Mouse (Mus musculus): ENCODE data around the gene Adam17. TPM values are rescaled to one million over a fixed set of nuclear protein-coding genes. Genes with fewer than 3 reads are reported as not detected.
A peak's percentile ranks its signal among the peaks of the same experiment; 100 is the strongest.

Adam17 gene
- polyA plus RNA-seq, 1 experiment from 2014 or later, result 35.2 TPM

GRCm38 (mm10) chr12:21289651-21290050 is 83.8 kb downstream of the Adam17 start:
- Histone ChIP-seq H3K4me3 (no peak overlapping the region), H3K27ac (no peak overlapping the region), H3K36me3 (peaks cover 45% of the 10 kb centered on the region), H3K4me2 (replicated peaks) (no peak overlapping the region), H3K4me1 (peaks cover 15% of the 10 kb centered on the region; the same call in 1 of the 2 replicates), H3K27me3 (replicated peaks) (no peaks in the 10 kb centered on the region), H3K9me3 (no peaks in the 10 kb centered on the region), H3K9ac (no peak overlapping the region)
- no peak for ATAC-seq (ENCODE audit: low FRiP score, low read depth)
- 90% methylated on average over 6 of the region's 6 CpGs for WGBS

GRCm38 (mm10) chr12:21288716-21289395 is 84.6 kb downstream of the Adam17 start:
- H3K36me3 ChIP-seq, result peaks cover 37% of the 10 kb centered on the region
- H3K4me1 ChIP-seq, result peaks cover 15% of the 10 kb centered on the region; the same call in 1 of the 2 replicates
- no peaks in the 10 kb centered on the region for H3K27me3 ChIP-seq (replicated peaks)
- no peak overlapping the region for H3K9ac ChIP-seq
- ATAC-seq (ENCODE audit: low FRiP score, low read depth), result no peak
- WGBS, result 96% methylated on average over 3 of the region's 3 CpGs
- no peak overlapping the region for H3K27ac ChIP-seq
- no peaks in the 10 kb centered on the region for H3K9me3 ChIP-seq
- no peak overlapping the region for H3K4me3 ChIP-seq
- H3K4me2 ChIP-seq (replicated peaks), result no peak overlapping the region

- peak overlapping the region; percentile 80 for H3K4me2 ChIP-seq (replicated peaks)
Observed at GRCm38 (mm10) chr12:21286712-21287650, 86.5 kb downstream of the Adam17 start.

GRCm38 (mm10) chr12:21286243-21286622 is 87.2 kb downstream of the Adam17 start, which contains the start of gene Itgb1bp1:
Gene Itgb1bp1, minus strand, starts transcription at chr12:21286284.
- peak within 1 kb of the TSS; percentile 78 for H3K4me3 ChIP-seq
- H3K27me3 ChIP-seq (replicated peaks), result no peaks in the 10 kb centered on the region
- WGBS, result under 1% methylated on average over 28 of the region's 28 CpGs
- ATAC-seq (ENCODE audit: low FRiP score, low read depth), result peak; percentile 97
- peaks cover 15% of the 10 kb centered on the region; the same call in 1 of the 2 replicates for H3K4me1 ChIP-seq
- H3K4me2 ChIP-seq (replicated peaks), result peak within 1 kb of the TSS; percentile 80
- peak within 1 kb of the TSS; percentile 70 for H3K27ac ChIP-seq
- peaks cover 12% of the 10 kb centered on the region for H3K36me3 ChIP-seq
- H3K9me3 ChIP-seq, result no peaks in the 10 kb centered on the region
- H3K9ac ChIP-seq, result peak within 1 kb of the TSS; percentile 79

More at GRCm38 (mm10) chr12:21286712-21287650, 86.5 kb downstream of the Adam17 start:
- ATAC-seq (ENCODE audit: low FRiP score, low read depth), result peak; percentile 44; the same call in 1 of the 2 replicates
- Histone ChIP-seq H3K27ac (peak overlapping the region; percentile 70; the same call in 1 of the 2 replicates), H3K9me3 (no peaks in the 10 kb centered on the region), H3K4me1 (peaks cover 15% of the 10 kb centered on the region; the same call in 1 of the 2 replicates), H3K36me3 (peaks cover 18% of the 10 kb centered on the region), H3K27me3 (replicated peaks) (no peaks in the 10 kb centered on the region), H3K9ac (peak overlapping the region; percentile 74), H3K4me3 (peak overlapping the region; percentile 78)
- 37% methylated on average over 18 of the region's 18 CpGs for WGBS

GRCm38 (mm10) chr12:21285508-21286242 is 87.8 kb downstream of the Adam17 start:
- H3K9ac ChIP-seq, result peak overlapping the region; percentile 79
- H3K9me3 ChIP-seq, result no peaks in the 10 kb centered on the region
- peak overlapping the region; percentile 78 for H3K4me3 ChIP-seq
- H3K27me3 ChIP-seq (replicated peaks), result no peaks in the 10 kb centered on the region
- ATAC-seq (ENCODE audit: low FRiP score, low read depth), result peak; percentile 82
- H3K27ac ChIP-seq, result peak overlapping the region; percentile 37; the same call in 1 of the 2 replicates
- H3K36me3 ChIP-seq, result peaks cover 8% of the 10 kb centered on the region
- under 1% methylated on average over 47 of the region's 47 CpGs for WGBS
- H3K4me1 ChIP-seq, result peaks cover 15% of the 10 kb centered on the region; the same call in 1 of the 2 replicates
- peak overlapping the region; percentile 80 for H3K4me2 ChIP-seq (replicated peaks)

GRCm38 (mm10) chr12:21284761-21285441 is 88.5 kb downstream of the Adam17 start, which contains the start of gene Cpsf3:
Gene Cpsf3, plus strand, starts transcription at chr12:21285391.
- Histone ChIP-seq H3K36me3 (0 out of 2 replicates have a peak, but pooled peaks cover under 1% of the 10 kb centered on the region), H3K27me3 (replicated peaks) (no peaks in the 10 kb centered on the region), H3K9ac (peak within 1 kb of the TSS; percentile 79), H3K9me3 (no peaks in the 10 kb centered on the region), H3K4me1 (peaks cover 15% of the 10 kb centered on the region; the same call in 1 of the 2 replicates), H3K4me2 (replicated peaks) (peak within 1 kb of the TSS; percentile 80), H3K27ac (peak within 1 kb of the TSS; percentile 70; the same call in 1 of the 2 replicates), H3K4me3 (peak within 1 kb of the TSS; percentile 78)
- WGBS, result 56% methylated on average over 11 of the region's 11 CpGs
- no peak for ATAC-seq (ENCODE audit: low FRiP score, low read depth)

- no peak for ATAC-seq (ENCODE audit: low FRiP score, low read depth)
- Histone ChIP-seq H3K4me2 (replicated peaks) (no peak overlapping the region), H3K36me3 (0 out of 2 replicates have a peak, but pooled peaks cover 7% of the 10 kb centered on the region), H3K9me3 (no peaks in the 10 kb centered on the region), H3K4me3 (no peak overlapping the region), H3K27me3 (replicated peaks) (no peaks in the 10 kb centered on the region), H3K9ac (no peak overlapping the region), H3K27ac (no peak overlapping the region), H3K4me1 (no peaks in the 10 kb centered on the region)
- 87% methylated on average over 1 of the region's 1 CpGs for WGBS
Observed at GRCm38 (mm10) chr12:21277352-21277864, 96.0 kb downstream of the Adam17 start.

- H3K27ac ChIP-seq, result no peak overlapping the region
- no peaks in the 10 kb centered on the region for H3K9me3 ChIP-seq
- no peaks in the 10 kb centered on the region for H3K4me1 ChIP-seq
- H3K36me3 ChIP-seq, result peaks cover 31% of the 10 kb centered on the region
- H3K4me3 ChIP-seq, result no peak overlapping the region
- H3K9ac ChIP-seq, result no peak overlapping the region
- no peaks in the 10 kb centered on the region for H3K27me3 ChIP-seq (replicated peaks)
- ATAC-seq (ENCODE audit: low FRiP score, low read depth), result no peak
- H3K4me2 ChIP-seq (replicated peaks), result no peak overlapping the region
- 74% methylated on average over 7 of the region's 7 CpGs for WGBS
Observed at GRCm38 (mm10) chr12:21274446-21274845, 99.0 kb downstream of the Adam17 start.

Other genes starting within 250 kb of the Adam17 start
- 112 and 115 TPM in 2 replicates for gene Cpsf3, start 88.2 kb downstream of the Adam17 start, polyA plus RNA-seq (2016; fragmentation: Nextera tagmentation; extraction: Ambion mirVana)
- gene Itgb1bp1, start 87.3 kb downstream of the Adam17 start, polyA plus RNA-seq (2016; fragmentation: Nextera tagmentation; extraction: Ambion mirVana), result 42.0 and 42.6 TPM in 2 replicates
- gene Iah1, start 57.2 kb downstream of the Adam17 start, polyA plus RNA-seq (2016; fragmentation: Nextera tagmentation; extraction: Ambion mirVana), result 36.3 and 41.0 TPM in 2 replicates
- gene Ywhaq, start 44.0 kb upstream of the Adam17 start, polyA plus RNA-seq (2016; fragmentation: Nextera tagmentation; extraction: Ambion mirVana), result 1,106 and 1,139 TPM in 2 replicates

Measured in neural tube, embryonic 12.5 days (tissue).